8 mouse cellular contexts compared by ENCODE assay signal in the genomic region with DNA sequence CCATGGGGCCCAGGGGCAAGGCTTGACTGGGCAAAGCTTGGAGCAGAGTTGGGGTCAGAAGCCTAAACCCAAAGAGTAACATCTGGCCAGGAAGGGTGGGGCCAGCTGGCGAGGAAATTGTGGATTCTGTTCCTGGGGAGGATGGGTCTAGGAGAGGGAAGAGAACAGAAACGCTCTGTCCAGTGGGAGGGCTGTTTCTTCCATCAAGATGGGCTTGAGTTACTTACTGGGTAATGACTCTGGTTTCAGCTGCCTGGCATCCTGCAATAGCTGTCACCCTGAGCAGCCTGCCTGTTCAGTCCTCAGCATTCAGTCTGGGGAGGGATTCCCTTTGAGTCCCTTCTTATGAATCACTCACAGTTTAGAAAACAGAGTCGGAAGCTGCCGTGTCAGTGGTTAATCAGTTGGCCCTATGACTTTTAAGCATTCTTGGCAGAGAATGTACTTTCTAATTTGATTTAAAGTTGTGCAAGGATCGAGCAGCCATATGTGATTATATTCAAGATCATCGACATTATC.
A peak's percentile ranks its signal among the peaks of the same experiment; 100 is the strongest.
DNase-seq lines count a peak whose midpoint lies in the region; ATAC-seq and TF ChIP-seq lines count a peak whose summit lies in the region.

No protein-coding gene starts in this region.

- TF ChIP-seq CTCF in kidney, postnatal 0 days (IDR thresholded peaks at IDR 0.05; ENCODE audit: low read depth), result no peak
- no peak for TF ChIP-seq CTCF in cortical plate, adult 2 months (IDR thresholded peaks at IDR 0.05; ENCODE audit: extremely low read depth, insufficient read depth, low read length)

- no peak for TF ChIP-seq POLR2A in cortical plate, adult 2 months (IDR thresholded peaks at IDR 0.05; ENCODE audit: extremely low read depth, insufficient read depth, low read length)

- peak; percentile 50; the same call in 1 of the 2 replicates for ATAC-seq in kidney, postnatal 0 days (replicated peaks; ENCODE audit: low FRiP score, low read depth)
- ATAC-seq in heart, embryonic 16.5 days (replicated peaks; ENCODE audit: extremely low read depth, insufficient read depth, low FRiP score), result no peak
- no peak for ATAC-seq in neural tube, embryonic 13.5 days (ENCODE audit: low read depth)

- H3K9me3 ChIP-seq in kidney, postnatal 0 days (replicated peaks; ENCODE audit: low read length), result no peaks in the 10 kb centered on the region
- H3K9me3 ChIP-seq in heart, embryonic 16.5 days (replicated peaks; ENCODE audit: control insufficient read depth, low read length), result no peaks in the 10 kb centered on the region
- H3K9me3 ChIP-seq in neural tube, embryonic 13.5 days, result no peaks in the 10 kb centered on the region

- no peaks in the 10 kb centered on the region for H3K27me3 ChIP-seq in kidney, postnatal 0 days (ENCODE audit: insufficient read depth, low read length)
- no peaks in the 10 kb centered on the region for H3K27me3 ChIP-seq in heart, embryonic 16.5 days (ENCODE audit: control insufficient read depth, insufficient read depth, low read length)
- no peaks in the 10 kb centered on the region for H3K27me3 ChIP-seq in neural tube, embryonic 13.5 days

- H3K27ac ChIP-seq in kidney, postnatal 0 days, result no peak overlapping the region
- peak overlapping the region; percentile 9; the same call in 1 of the 2 replicates for H3K27ac ChIP-seq in cortical plate, adult 2 months (ENCODE audit: insufficient read depth, low read length)
- peak overlapping the region; percentile 26; the same call in 1 of the 2 replicates for H3K27ac ChIP-seq in heart, embryonic 16.5 days (ENCODE audit: low read length)
- 0 out of 2 replicates have a peak overlapping the region, but pooled peaks have one; percentile 7 for H3K27ac ChIP-seq in neural tube, embryonic 13.5 days (replicated peaks)

- H3K4me3 ChIP-seq in kidney, postnatal 0 days (replicated peaks; ENCODE audit: low read depth, low read length), result no peak overlapping the region
- H3K4me3 ChIP-seq in cortical plate, adult 2 months (ENCODE audit: insufficient read depth, low read length), result no peak overlapping the region
- H3K4me3 ChIP-seq in heart, embryonic 16.5 days (ENCODE audit: low read length), result no peak overlapping the region
- no peak overlapping the region for H3K4me3 ChIP-seq in neural tube, embryonic 13.5 days

- WGBS in kidney, postnatal 0 days, result 34% methylated on average over 6 of the region's 6 CpGs
- 44% methylated on average over 6 of the region's 6 CpGs for WGBS in heart, embryonic 16.5 days
- WGBS in neural tube, embryonic 13.5 days, result 55% methylated on average over 6 of the region's 6 CpGs

- no peak overlapping the region for H3K9ac ChIP-seq in kidney, postnatal 0 days (ENCODE audit: low read depth, low read length)
- no peak overlapping the region for H3K9ac ChIP-seq in heart, embryonic 16.5 days (ENCODE audit: low read length)
- H3K9ac ChIP-seq in neural tube, embryonic 13.5 days, result no peak overlapping the region

- H3K36me3 ChIP-seq in kidney, postnatal 0 days (ENCODE audit: insufficient read depth, low read length), result peaks cover 3% of the 10 kb centered on the region; the same call in 1 of the 2 replicates
- H3K36me3 ChIP-seq in heart, embryonic 16.5 days (ENCODE audit: control insufficient read depth, insufficient read depth), result no peaks in the 10 kb centered on the region
- H3K36me3 ChIP-seq in neural tube, embryonic 13.5 days, result peaks cover 7% of the 10 kb centered on the region; the same call in 1 of the 2 replicates

- DNase-seq in kidney, postnatal 0 days (ENCODE audit: low spot score), result peak; percentile 49
- no peak for DNase-seq in kidney, postnatal 10 days
- DNase-seq in cerebellum, adult 9-10 months, result no peak
- no peak for DNase-seq in frontal cortex, postnatal 14 days (ENCODE audit: low spot score in 2 of 2)
- DNase-seq in thymus, postnatal 36 days, result no peak

- H3K4me1 ChIP-seq in kidney, postnatal 0 days (replicated peaks; ENCODE audit: insufficient read depth, low read length), result no peaks in the 10 kb centered on the region
- H3K4me1 ChIP-seq in cortical plate, adult 2 months (ENCODE audit: control insufficient read depth, insufficient read depth, low read length), result peaks cover 13% of the 10 kb centered on the region
- peaks cover 9% of the 10 kb centered on the region for H3K4me1 ChIP-seq in heart, embryonic 16.5 days (ENCODE audit: control insufficient read depth, insufficient read depth, low read length)
- peaks cover 37% of the 10 kb centered on the region for H3K4me1 ChIP-seq in neural tube, embryonic 13.5 days (replicated peaks)

- H3K4me2 ChIP-seq in kidney, postnatal 0 days (ENCODE audit: low read length), result no peak overlapping the region
- H3K4me2 ChIP-seq in heart, embryonic 16.5 days (ENCODE audit: low read depth, low read length), result no peak overlapping the region
- H3K4me2 ChIP-seq in neural tube, embryonic 13.5 days, result no peak overlapping the region
